Mouse (Mus musculus) urinary bladder, postnatal 14 days (tissue): ENCODE measurements at regions not wholly inside any gene's neighbourhood (a gene's known extent, or its start where the extent isn't known, plus 50 kb on each side); places are given as distances from the start of the nearest gene placed in this dataset.

Experiments used
- DNase-seq: peaks from one replicate; pipeline ENCODE4 v3.0.0; 2021; ENCODE audit warnings: low spot score

DNA sequence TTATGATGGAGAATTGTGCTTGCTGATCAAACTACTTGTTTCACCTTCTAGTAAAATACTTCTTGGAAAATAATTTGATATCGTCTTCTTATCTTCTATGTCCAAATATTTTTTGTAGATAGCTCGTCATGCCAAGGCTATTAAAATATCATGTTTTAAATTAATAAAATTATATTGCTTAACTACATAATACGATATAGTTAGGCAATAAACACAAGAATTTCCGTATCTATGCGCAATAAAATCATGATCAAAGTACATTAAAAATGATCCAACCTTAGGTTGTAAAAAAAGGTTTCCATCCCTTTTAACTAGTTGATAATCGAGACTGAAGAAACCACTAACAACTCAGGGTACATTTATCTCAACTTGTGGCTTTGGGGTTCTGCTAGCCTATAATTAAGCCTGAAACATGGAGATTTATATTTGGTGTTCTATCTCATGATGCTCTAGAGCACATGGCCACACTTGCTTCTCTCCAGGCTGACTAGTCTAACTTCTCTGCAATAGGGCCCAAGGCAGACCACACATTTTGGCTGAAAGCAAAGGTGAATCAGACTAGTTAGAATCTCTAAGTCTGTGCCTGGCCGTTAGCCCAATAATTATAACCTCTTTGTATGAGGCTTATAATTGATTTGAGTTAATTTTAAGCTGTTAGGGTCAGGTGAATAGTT lies 314.5 kb downstream of the Plod2 start:
- no peak for DNase-seq

DNA sequence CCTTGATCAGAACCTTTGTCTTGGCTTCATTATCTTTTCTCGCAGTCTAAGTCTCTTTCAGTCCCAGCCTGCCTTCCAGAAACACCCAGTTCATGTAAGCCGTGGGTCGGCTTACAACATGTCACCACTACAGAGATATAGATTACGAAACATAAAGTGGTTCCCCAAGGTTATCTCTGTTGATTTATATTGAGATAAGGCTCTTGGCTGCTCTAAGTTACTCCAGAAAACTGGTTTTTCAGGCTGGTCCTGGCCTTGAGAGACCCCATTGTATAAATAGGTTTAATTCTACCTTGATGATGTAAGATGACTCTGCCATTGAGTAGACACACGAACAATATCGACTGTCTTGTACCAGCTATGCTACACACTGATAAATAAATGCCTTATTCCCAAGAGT lies 323.8 kb downstream of the Plod2 start:
- DNase-seq = peak; percentile 33

DNA sequence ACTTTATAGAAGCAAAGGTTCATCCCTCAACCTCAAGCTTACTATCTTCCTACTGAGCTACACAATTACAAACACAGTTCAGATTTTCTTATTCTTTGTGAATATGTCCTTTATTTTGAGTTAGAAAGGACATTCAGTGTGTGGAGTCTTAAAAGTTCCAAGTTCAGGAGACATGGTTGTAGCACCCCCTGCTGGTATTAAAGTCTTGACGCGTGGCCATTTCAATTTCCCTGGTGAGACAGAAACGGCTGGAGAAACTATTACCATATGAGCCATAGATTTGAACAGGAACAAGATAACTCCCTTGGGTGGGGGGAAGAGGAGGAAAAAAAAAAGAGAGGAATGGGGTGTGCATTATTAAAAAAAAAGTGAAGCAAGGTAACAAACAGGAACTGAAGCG lies 336.6 kb downstream of the Plod2 start:
- peak; percentile 65 for DNase-seq

DNA sequence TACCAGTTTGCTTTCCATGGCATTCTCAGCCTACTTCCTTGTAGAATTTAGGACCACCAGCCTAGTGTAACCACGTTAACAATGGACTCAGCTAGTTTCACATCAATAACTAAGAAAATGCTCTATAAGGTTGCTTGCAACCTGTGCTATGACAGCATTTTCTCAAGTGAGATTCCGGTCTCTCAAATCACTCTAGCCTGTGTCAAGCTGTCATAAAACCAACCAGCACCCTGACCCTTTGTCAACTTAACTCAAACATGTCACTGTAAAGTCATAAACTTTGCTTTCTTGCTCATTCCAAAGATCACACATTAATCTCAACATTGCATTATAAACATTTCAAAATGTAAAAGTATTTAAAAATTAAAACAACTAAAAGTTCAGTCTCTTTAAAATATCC lies 337.8 kb downstream of the Plod2 start:
- DNase-seq = no peak

DNA sequence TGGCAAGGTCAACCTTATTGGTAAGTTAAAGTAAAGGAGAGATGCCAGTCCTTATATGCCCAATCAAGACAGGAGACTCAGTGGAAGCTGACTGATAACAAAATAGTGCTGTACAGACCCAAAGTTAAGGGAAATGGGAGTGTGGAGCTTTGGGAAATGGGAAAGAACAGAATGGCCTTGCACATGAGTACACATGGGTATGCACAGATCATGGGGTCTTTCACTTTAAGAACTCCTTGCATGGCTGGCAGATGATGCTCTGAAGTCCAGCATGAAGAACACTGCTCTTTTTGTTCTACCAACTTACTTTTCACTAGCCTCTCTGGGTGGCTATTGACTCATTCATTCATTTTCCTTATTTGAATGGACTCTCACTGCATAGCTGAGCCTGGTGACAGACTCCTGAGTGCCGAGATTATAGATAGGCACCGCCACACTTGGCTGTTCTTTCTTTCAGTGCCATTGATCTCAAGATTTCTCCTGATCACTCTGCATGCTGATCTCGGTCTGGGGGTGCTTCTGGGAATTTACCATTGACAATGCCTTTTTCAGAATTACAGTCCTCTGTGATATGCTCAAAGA lies 340.3 kb downstream of the Plod2 start:
- no peak for DNase-seq

DNA sequence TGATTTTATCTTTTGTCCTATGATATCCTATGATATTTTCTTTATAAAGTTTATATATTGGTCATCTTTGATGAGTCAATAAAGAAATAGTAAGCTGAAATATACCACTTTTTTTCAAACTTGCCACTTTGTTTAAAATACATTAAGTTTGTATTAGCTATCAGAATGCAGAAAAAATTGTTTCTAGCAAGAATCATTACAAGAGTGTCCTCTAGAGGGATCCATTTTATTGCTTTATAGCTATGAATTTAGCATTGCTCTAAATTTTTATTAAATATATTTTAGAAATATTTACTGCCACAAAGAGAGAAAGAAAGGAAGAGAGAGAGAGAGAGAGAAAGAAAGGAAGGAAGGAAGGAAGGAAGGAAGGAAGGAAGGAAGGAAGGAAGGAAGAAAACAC lies 348.0 kb downstream of the Plod2 start:
- DNase-seq = no peak

DNA sequence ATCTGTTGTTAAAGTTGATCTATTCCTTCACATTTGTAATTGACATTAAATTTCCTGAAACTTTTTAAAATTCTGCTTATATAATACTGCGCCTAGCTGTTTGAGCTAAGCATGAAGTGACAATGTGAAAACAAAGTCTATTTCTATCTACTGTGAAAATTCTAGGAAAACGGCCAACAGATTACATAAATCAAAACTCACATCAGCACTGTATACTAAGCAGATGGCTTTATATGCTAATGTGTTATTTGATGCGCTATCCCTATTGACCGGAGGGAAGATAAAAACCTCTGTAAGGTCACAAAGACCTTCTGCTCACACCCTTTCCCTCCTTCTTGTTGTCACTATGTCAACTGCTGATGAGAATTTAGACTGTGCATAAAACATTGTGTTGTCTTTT lies 357.7 kb downstream of the Plod2 start:
- no peak for DNase-seq

DNA sequence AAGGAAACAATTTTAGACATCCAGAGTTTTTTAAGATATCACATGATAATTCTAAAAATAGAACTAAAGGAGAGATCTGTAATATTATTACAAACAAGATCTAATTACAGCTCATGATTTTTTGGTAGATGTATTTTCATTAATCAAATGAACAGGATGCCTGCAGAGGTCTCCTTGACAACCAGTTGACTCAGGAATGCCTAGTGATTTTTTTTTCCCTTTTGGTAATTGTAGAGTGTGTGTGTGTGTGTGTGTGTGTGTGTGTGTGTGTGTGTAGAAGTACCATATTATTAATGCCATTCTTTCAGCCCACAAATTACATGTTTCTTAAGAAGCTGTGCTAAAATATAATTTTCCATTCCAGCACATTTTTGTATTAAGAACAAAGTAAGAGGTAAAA lies 365.1 kb downstream of the Plod2 start:
- DNase-seq = no peak

DNA sequence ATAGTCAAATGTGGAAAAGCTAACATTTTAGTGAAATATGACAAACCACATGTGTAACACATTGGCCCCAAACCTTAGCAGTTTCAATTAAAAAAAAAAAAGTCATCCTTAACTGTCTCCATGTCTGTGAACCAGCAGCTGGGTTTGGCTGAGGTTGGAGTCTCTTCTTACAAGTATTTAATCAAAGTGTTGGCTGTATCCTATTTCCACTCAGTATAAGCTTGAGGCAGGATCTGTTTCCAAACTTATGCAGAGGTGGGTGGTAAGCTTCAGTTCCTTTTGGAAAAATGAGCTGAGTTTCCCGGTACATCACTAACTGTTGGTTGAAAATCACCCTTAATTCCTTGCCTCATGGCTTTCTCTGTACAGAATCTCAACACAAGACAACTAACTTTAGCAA lies 377.4 kb downstream of the Plod2 start:
- DNase-seq = no peak

DNA sequence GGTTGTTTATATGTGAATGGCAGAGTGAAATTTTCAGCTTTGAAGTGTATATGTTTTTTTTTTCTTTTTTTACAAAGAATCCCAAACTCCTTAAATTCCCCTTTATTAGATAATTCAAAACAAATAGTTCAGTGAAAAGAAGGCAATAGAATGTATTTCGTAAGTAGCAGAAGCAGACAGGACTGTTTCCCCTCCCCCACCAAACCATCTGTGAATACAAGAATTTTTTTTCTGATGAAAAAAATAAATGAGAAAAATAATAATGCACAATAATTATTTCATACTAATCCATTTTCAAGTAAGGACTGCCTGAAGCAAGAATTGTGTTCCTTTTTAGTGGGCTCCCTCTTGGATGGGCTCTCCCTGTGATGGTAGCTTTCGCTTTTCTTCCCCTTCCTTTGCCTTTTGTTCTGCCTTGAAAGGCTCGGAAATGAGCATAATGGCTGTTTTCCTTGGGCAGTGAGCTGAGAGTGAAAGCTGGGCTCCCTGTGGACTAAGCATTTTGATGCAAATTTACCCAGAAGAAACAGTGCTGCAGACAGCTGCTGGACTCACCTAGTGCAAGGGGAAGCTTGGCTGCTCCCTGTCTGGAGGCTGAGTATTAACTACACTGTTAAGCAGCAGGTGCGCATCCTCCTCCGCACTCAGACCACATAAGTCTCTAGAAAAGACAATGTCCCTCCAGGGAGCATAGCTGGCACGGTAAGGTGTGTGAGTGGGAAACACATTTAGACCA lies 388.4 kb downstream of the Plod2 start:
- DNase-seq = no peak

DNA sequence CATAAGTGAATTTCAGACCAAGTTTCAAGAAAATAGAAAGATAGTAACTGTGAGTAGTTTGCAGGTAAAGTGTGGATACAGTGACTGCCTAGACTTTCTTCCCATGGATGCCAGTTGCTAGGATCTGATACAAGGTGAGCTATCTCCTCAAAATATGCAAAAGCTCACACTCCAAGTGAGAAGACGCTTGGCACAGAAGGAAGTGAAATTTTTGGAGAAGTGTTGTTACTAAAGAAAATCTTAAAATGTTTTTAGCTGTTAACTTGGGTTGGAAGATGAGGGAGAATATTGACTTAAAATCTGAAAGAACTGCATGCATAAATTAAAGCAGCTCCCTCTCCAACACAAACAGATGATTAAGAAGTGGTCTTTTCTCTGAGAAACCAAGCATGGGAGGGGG lies 395.8 kb downstream of the Plod2 start:
- no peak for DNase-seq

DNA sequence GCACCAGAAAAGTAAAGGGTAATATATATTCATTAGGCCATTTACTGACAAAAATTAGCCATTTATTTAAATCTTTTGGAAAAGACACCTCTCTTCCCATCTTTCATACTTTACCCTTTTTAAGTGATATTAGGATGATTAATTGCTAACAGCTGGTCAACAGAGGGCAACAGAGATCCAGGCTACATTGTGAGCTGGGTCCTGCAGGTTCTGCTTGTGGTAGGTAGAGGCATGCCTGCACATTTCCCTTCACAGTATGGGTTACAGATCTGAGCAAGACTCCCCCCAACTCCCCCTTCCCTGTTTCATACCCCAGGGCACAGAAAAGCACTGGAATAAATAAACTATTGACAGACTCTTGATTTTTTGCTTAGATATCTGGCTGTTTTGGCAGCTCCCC lies 408.1 kb downstream of the Plod2 start:
- DNase-seq = no peak

DNA sequence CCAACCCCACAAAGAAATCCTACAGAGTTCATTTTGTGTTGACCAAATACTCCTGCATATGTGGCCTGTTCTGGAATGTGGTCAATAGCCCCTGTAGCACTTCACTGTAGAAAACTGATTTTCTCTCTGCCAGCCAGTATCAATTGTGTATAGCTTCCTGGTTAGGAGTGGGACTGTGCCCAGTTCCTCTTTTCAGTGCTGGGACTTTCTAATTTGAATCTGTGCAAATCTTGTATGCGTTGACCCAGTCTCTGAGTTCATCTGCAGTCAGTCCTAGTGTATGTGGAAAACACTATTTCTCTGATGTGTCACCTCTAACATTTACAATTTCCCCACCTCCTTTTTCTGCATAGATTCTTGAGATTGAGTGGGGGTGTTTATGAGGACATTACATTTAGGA lies 421.3 kb downstream of the Plod2 start:
- DNase-seq = no peak

DNA sequence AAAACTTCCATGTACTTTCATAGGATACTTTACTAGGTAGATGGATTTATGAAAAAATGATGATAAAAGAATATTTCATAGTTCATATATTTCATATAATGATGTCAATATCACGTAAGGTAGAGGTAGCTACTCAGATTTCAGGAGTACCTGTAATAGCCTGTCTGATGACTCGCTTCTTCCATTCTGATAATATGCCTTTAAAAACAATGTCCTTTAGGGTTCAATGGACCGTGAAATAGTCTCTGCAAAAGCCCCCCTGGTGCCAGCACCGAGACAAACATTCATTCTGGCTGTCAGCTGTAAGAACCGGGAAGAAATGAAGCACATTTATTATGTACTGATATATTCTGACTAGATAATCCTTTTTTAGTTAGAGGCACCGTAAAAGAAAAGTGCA lies 449.7 kb downstream of the Plod2 start:
- DNase-seq = no peak

DNA sequence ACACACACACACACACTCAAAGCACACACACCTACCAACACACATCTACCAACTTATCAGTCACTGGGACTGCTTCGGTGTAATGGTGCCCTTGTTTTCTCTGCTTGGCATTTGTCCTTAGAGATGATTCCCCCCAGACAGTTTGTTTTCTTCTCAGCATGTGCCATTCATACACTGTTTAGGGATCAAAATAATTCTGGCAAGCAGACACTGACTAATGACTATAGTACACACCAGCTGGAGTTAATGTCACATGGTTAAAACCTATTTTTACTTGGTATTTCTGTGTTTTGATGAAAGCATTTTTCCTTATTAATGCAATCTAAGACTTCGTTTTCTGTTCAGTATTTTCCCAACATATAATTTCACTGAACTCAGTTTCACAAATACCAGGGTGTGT lies 454.1 kb downstream of the Plod2 start:
- no peak for DNase-seq

DNA sequence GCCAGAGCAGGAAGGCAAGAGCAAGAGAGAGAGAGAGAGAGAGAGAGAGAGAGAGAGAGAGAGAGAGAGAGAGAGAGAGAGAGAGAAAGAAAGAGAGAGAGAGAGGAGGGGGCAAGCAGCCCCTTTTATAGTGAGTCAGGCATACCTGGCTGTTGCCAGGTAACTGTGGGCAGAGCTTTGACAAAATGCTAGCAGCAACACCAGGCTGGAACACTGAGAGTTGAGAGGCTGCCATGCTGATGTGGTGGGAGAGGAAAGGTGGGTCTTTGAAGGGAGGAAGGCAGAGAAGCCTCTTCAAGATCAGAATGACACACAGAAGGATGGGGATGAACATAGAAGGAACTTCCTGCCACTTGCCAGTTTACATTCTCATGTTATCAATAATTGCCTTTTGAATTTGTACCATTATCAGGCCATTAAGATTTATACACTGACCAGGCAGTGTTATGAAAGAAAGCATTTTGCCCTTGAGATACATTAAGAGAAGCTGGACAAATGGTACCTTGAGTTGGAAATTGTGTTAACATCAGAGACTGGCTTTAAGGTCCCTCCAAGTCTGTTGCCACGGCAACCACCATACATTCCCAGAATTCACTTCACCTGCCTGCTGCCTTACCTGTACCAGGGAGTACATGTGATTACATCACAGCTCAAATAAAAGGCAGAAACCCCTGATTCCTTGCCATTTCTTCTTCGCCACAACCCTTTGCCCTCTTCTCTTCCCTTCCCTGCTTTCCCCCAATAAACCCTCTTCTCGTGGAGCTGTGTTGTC lies 463.3 kb downstream of the Plod2 start:
- no peak for DNase-seq

DNA sequence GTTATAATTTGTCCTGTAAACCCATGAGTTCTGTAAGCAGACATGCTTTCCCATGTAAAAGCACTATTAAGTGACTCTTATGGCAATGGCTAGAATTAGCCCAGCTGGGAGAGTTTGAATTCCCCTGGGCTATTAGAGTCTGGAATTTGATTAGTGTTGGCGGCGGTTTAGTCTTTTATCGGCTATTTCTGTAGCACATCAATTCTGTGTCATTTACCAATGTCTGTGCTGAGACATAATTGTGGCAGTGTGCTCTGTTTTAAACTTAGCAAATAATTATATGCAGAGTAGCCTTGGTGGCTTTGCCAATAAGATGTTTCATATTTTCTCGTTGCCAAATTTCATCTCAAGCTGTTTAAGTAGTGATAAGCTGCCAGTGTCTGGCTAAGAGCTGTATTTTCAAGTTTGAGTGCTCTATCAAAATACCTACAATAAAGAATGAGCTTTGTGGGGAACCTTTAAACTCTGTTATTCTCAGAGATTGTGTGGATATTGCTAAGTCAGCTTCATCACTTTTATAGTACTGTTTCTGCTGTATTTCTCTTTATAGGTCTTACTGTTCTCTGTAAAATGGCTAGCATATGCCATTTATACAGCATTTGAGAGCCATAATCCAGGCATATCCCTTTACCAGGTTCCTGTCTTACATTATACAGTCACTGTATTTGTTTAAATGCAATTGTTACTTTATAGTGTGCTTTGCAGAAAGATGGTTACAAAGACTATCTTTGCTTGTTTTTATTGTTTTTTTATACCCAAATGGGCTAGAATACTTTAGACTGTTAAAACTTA lies 466.7 kb downstream of the Plod2 start:
- no peak for DNase-seq

DNA sequence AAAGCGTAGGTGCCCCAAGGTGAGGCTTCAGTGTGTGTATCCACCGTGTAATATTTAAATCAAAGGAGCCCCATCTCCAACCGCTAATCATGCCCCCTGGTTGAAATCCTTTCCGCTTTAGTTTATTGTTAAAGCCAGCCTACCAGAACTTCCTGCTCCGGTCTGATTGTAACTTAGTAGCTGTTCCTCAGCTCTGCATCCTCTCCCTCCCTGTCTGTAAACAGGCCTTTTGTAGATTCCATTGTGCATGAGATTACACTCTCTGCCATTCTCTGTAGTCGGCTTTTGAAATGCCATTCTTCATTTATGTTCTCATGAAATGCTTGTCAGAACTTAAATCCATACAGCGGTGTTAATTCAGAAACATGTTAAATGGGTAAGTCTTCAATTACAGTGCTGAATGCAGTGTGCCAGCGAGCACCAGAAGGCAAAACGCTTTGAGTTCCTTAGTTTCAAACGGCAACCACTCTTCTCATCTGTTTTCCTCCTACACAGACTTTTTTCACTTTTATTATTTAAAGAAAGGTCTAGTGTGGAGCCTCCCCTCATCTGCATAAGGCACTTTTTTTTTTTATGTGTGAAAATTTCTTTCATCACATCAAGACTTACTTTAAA lies 502.4 kb downstream of the Plod2 start:
- DNase-seq = no peak

DNA sequence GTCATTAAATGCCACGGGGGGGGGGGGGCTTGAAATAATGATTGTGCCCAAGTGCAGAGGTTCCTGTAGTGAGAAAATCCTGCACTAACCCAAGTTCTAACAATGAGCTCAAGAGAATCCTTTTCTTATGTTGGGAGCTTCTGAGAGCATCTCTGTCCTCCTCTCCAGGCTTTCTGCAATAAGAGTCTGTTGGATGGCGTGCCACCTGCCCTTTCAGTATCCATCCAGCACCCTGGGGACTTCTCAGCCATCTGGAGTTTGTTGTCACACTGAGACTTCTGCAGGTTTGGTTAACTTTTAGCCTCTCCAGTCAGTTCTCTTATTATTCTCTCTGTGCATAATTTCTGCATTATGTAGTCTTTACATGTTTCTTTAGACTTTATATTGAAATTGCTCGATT lies 530.1 kb downstream of the Plod2 start:
- no peak for DNase-seq

DNA sequence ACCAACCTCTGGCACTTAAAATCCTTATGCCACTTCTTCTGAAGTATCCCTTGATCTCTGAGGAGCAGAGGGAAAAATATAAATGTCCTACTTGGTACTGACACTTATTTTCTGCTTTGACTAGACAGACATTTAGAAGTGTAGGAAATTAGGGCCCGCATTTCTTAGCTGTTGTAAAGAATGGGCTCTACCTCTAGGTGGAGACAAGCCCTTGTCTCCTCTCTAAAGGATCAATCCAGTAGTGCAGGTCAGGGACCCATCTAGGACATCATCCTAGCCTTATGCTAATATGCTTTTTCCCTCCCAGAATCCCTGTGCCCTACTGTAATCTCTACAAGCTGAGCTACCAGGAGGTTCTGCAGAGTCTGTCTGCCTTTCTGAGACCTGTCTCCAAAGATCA lies 541.1 kb downstream of the Plod2 start:
- no peak for DNase-seq

DNA sequence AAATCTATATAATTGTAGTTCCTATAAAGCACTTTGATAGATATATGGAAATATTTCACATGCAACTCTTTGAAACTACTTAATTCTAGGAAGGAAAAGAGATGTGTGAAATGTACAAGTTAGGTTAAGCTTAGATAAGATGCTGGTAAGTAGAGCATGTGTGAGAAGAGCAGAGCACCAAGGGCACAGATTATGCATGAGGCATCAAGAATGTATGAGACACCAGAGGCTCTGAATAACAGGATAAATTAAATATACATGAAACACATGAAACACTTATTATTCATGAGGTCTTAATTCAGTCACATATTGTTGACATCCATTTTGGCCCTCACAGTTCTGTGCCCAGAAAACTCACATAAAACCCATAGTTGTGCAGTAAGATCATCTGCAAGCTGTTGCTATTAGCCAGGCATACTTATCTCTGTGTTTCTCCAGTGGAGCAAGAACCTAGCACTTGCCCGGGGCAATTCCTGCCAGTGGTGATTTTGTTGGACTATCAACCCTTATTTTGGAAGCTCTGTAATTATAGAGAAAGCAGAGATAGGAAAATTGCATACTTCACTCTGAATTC lies 556.1 kb downstream of the Plod2 start:
- DNase-seq = no peak
